Mouse (Mus musculus) layer of hippocampus, adult 2 months (tissue): Measurements from ENCODE around the gene Srp72. TPM values are rescaled to one million over a fixed set of nuclear protein-coding genes. Genes with fewer than 3 reads are reported as not detected.

Experiments
- DNase-seq, 2 experiments: peaks; one replicate each; pipeline ENCODE4 v3.0.0; 2022; ENCODE audit warnings: low spot score in 2 of 2
- H3K27ac ChIP-seq: fragments of 200-600 bp; 2 replicates; pipeline ENCODE4 v1.8.1; 2022
- H3K4me3 ChIP-seq: fragments of 200-600 bp; 2 replicates; pipeline ENCODE4 v1.8.1; 2022; ENCODE audit warnings: mild to moderate bottlenecking
- CTCF ChIP-seq: fragments of 200-600 bp; conservative IDR thresholded peaks from 2 replicates; pipeline ENCODE4 v1.8.1; 2022; ENCODE audit warnings: antibody characterized with exemption, mild to moderate bottlenecking, moderate library complexity
- total RNA-seq, 2 experiments: library from RNA; stranded (reverse); gene quantifications; 2 replicates each; pipeline ENCODE4 v1.2.3; 2021

The Srp72 gene
- total RNA-seq, 2 experiments from 2014 or later, result 104 to 111 TPM

DNA sequence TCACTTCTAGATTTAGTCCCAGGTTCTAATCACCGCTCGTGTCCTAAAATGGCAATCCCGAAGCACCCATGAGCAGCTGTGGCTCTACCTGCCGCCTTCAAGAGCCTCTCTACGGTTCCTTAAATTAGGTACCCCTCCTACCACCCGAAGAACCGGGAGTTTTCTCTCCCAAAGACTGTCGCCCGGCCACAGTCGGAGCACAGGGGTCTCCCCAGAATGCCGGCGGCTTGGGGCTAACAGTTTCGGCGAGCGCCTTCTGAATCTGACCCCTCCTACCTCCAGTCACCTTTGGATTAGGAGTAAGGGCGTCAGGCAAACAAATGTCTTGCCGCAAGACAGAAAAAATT lies 303 bp upstream of the Srp72 start:
- DNase-seq, result no peak
- peak overlapping the region; percentile 96 for H3K27ac ChIP-seq

GRCm38 (mm10) chr5:76975736-76976135 lies 1.3 kb downstream of the Srp72 start:
- H3K4me3 ChIP-seq, result peak overlapping the region; percentile 99

More for the DNA sequence above, 303 bp upstream of the Srp72 start:
- no peak for TF ChIP-seq CTCF
- peak overlapping the region; percentile 99 for H3K4me3 ChIP-seq

GRCm38 (mm10) chr5:76984015-76984414 lies 9.5 kb downstream of the Srp72 start:
- Histone ChIP-seq H3K27ac (no peak overlapping the region), H3K4me3 (no peak overlapping the region)
- TF ChIP-seq CTCF, result no peak
- no peak for DNase-seq

More at GRCm38 (mm10) chr5:76975736-76976135, 1.3 kb downstream of the Srp72 start:
- H3K27ac ChIP-seq, result no peak overlapping the region
- DNase-seq, result no peak
- TF ChIP-seq CTCF, result peak; percentile 28

DNA sequence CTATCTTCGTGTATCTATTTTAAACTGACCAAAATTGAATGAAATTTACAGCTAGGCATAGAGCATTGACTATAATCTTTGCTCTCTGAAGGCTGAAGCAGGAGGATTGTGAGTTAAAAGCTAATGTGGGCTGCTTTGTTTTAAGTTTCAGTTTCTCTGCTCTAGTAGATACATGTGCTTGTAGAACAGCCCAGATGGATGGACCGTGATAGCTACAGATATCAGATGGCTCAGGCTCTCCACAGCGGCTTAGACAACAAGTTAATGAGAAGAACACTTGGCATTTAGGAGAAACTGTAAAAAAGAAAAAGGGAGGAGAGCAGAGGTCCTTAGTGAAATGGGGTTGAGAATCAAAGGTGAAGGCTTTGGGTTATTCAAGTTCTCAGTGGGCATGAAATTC lies 16.3 kb downstream of the Srp72 start:
- H3K4me3 ChIP-seq, result no peak overlapping the region
- no peak for DNase-seq
- no peak for TF ChIP-seq CTCF
- H3K27ac ChIP-seq, result no peak overlapping the region

- Histone ChIP-seq H3K27ac (no peak overlapping the region), H3K4me3 (no peak overlapping the region)
- no peak for DNase-seq
- no peak for TF ChIP-seq CTCF
These were observed 18.8 kb downstream of the Srp72 start for GRCm38 (mm10) chr5:76993174-76993814.

GRCm38 (mm10) chr5:76998416-76998815 lies 23.9 kb downstream of the Srp72 start:
- TF ChIP-seq CTCF, result peak; percentile 80
- H3K27ac ChIP-seq, result no peak overlapping the region
- DNase-seq, result peak; percentile 29 to 39
- no peak overlapping the region for H3K4me3 ChIP-seq

- no peak for TF ChIP-seq CTCF
- DNase-seq, result no peak
- H3K27ac ChIP-seq, result no peak overlapping the region
- no peak overlapping the region for H3K4me3 ChIP-seq
These were observed 26.7 kb downstream of the Srp72 start for GRCm38 (mm10) chr5:77001192-77001591.

- DNase-seq, result no peak
- Histone ChIP-seq H3K4me3 (no peak within 1 kb of the TSS), H3K27ac (no peak within 1 kb of the TSS)
- TF ChIP-seq CTCF, result no peak
These were observed 29.8 kb downstream of the Srp72 start, which contains the start of gene Arl9 for GRCm38 (mm10) chr5:77004051-77004821. TSS of gene Arl9 (plus strand) at chr5:77004055.

DNA sequence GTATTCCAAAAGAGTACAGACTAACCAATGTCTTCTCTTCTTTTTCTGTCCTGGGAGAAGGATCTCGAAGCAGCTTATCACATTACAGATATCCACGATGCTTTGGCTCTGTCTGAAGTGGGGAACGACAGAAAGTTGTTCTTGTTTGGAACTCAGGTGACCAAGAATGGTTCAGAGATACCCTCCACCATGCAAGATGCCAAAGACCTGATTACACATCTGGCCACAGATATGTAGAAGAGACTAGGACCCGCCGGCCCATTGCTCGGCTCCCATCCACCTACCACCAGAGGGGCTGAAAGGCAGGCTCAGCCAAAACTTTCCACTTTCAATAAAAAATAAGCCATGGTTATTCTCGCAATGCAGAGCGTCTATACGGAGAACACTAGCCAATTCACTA lies 35.9 kb downstream of the Srp72 start:
- no peak for DNase-seq
- no peak overlapping the region for H3K27ac ChIP-seq
- TF ChIP-seq CTCF, result no peak
- no peak overlapping the region for H3K4me3 ChIP-seq

DNA sequence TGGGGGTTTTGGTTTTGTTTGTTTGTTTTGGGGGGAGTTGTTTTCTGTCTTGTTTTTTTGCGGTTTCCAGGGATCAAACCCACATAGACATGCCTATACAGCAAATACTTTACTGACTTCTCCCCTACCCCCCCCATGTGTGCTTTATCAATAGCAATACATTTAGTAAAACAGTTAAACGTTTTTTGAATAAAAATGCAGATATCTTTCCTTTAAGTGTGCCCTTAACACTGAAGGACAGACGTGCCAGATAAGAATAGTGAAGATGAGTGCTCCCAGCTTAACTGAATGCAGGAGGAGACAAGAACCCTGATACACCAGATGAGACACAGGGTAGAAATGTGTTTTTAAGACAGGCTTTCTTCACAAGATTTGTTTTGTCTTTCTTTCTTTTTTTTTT lies 36.6 kb downstream of the Srp72 start:
- H3K4me3 ChIP-seq, result no peak overlapping the region
- DNase-seq, result no peak
- TF ChIP-seq CTCF, result no peak

GRCm38 (mm10) chr5:77013171-77013570 lies 38.7 kb downstream of the Srp72 start:
- no peak for DNase-seq
- TF ChIP-seq CTCF, result no peak
- Histone ChIP-seq H3K27ac (no peak overlapping the region), H3K4me3 (no peak overlapping the region)

More for the DNA sequence above, 36.6 kb downstream of the Srp72 start:
- H3K27ac ChIP-seq, result no peak overlapping the region

- no peak for TF ChIP-seq CTCF
- Histone ChIP-seq H3K27ac (no peak within 1 kb of the TSS), H3K4me3 (peak within 1 kb of the TSS; percentile 69)
- peak; percentile 67 to 70 for DNase-seq
These were observed 41.3 kb downstream of the Srp72 start, which contains the start of gene Thegl for GRCm38 (mm10) chr5:77015544-77016482. TSS of gene Thegl (plus strand) at chr5:77016023.

- TF ChIP-seq CTCF, result no peak
- Histone ChIP-seq H3K4me3 (no peak overlapping the region), H3K27ac (no peak overlapping the region)
- no peak for DNase-seq
These were observed 53.6 kb downstream of the Srp72 start for GRCm38 (mm10) chr5:77028034-77028433.
